Mouse (Mus musculus): ENCODE results near the gene Akap5. TPM values are rescaled to one million over a fixed set of nuclear protein-coding genes. Genes with fewer than 3 reads are reported as not detected.

Akap5 gene
- polyA plus RNA-seq, 1 experiment: 42.3 TPM

GRCm38 (mm10) chr12:76310007-76310406, 14.7 kb upstream of the Akap5 start:
- DNase-seq (ENCODE audit: extremely low spot score in 1 of 2, low spot score in 1 of 2): no peak

- DNase-seq (ENCODE audit: extremely low spot score in 1 of 2, low spot score in 1 of 2): no peak
These were observed 14.1 kb upstream of the Akap5 start for GRCm38 (mm10) chr12:76310633-76311032.

- DNase-seq (ENCODE audit: extremely low spot score in 1 of 2, low spot score in 1 of 2): no peak
These were observed 13.5 kb upstream of the Akap5 start for GRCm38 (mm10) chr12:76311227-76311626.

DNA sequence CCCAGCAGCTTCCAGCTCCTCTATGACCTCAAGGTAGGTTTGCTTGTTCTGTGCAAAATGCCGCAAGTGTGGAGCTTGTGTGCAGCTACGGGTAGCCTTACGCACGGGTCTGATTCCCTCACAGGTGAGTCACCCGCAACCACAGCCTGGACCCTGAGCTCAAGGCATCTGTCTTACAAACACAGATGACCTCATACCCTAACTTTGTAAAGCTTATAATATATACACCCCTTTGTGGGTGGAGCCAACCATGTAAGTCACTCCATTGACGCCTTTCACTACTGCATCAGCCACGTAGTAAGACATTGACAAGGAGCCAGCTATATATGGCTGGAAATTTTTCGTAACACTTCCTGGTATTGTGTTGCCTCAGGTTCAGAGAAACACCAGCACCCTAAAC, 12.7 kb upstream of the Akap5 start:
- DNase-seq (ENCODE audit: extremely low spot score in 1 of 2, low spot score in 1 of 2): no peak

DNA sequence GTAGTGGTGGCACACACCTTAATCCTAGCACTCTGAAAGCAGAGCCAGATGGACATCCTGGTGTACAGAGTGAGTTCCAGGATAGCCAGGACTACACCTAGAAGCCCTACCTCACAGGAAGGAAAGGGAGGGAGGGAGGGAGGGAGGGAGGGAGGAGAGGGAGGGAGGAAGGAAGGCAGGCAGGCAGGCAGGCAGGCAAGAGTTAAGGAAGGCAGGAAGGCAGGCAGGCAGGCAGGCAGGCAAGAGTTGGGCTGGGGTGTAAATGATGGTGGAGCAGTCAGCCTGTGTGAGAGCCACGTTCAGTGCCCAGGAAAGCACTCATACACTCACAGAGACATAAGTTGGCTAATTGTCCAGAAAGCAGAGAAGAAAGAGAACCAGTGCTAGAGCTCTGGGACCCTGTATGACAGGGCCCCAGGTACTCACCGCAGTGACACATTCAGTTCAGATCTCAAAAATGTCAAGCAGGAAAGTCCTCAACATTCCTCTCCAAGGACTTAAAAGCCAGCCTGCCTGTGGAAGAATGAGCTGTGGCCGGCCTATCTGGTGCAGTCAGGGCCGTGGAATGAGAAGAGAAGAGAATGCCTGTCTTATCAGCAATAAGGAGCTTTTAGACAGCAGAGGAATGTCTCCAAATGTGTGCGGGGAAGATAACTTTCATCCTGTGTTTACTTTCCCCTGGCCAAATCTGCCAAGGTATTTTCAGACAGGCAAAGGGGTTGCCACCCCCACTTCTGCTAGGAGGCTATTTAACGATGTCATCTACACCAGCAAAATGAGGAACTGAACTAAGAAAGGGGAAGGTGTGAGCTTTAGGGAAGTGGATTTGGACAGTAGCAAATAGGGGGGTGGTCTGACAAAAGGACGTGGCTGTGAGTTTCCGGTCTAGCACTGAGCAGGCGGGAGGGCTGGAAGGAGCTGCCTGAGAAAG, 6.1 kb upstream of the Akap5 start:
- no peak for DNase-seq (ENCODE audit: extremely low spot score in 1 of 2, low spot score in 1 of 2)

GRCm38 (mm10) chr12:76326437-76327220, 1.9 kb downstream of the Akap5 start:
- peak in 1 of 2 experiments; percentile 73 for DNase-seq (ENCODE audit: extremely low spot score in 1 of 2, low spot score in 1 of 2)

- DNase-seq (ENCODE audit: extremely low spot score in 1 of 2, low spot score in 1 of 2): no peak
These were observed 4.1 kb downstream of the Akap5 start for GRCm38 (mm10) chr12:76328567-76329354.

DNA sequence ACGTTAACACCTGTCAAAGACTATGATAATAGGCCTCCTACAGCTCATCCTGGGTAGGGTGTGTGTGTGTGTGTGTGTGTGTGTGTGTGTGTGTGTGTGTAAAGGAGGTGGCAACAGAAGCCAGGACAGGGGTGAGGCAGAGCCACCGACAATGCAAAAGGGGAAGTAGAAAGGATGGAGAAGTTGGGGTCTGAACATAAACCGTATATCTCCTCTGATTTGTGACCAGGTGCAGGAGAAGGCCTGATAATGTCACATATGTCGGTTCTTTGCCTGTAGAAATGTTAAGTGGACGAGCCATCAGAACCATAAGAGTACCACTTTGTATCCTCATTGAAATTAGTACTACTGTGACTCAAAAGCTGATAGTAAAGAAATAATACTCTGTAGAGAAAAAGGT, 9.0 kb downstream of the Akap5 start:
- DNase-seq (ENCODE audit: extremely low spot score in 1 of 2, low spot score in 1 of 2): no peak

- DNase-seq (ENCODE audit: extremely low spot score in 1 of 2, low spot score in 1 of 2): no peak
These were observed 10.9 kb downstream of the Akap5 start for GRCm38 (mm10) chr12:76335641-76336040.

DNA sequence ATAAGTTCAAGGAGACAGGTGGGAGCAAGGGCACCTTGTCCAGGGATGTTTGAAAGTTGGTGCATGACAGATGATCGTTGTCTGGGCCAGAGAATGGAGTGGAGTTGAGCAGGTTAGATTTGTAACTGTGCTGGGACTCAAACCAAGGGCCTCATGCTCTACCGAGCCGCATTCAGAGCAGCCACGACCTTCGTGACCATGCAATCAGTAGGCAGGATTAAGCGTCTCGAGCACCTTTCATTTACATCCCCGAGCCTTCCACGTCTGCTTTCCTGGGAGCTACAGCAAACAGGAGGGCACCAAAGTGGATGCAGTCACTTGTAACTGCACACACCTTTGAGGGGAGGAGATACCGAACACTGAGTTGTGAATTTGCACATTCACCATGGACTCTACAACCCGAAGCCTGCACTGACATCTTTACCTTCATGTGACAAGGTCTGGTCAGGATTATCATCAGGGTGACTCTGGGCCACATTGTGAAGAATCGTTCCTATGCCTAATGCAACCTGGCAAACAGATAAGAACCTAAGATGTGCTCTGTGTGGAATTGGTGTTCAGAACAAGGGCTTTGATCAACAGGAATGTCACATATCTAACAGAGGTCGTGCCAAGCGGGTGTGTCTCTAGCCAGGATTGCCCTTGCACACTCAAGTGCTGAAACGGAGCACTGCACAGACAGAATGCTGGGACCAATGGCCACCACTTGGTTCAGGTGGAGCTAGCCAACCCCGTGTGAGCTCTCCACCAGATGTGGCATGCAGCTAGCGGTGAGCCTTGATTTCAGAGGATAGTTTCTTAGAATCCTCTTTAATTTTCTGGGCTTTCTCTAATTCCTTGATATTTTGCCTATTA, 11.6 kb downstream of the Akap5 start:
- no peak for DNase-seq (ENCODE audit: extremely low spot score in 1 of 2, low spot score in 1 of 2)

DNA sequence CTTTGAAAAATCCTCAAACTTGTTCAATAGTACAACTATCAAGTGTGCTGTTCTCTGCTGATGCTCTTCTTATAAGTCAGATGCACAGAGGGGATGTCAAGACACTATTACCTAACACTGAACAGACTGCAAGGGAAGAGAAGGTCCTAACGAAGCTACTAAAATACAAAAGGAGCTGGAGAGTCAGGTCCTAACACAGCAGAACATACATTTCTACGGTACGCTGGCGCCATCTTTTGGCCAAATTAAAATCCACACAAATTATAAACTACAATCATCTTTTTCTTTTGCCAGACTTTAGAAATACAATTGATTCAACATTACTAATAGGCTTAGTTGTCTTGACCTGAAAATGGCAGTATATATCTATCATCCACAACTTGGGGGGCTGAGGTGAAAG, 16.4 kb downstream of the Akap5 start:
- peak in 1 of 2 experiments; percentile 90 for DNase-seq (ENCODE audit: extremely low spot score in 1 of 2, low spot score in 1 of 2)

- DNase-seq (ENCODE audit: extremely low spot score in 1 of 2, low spot score in 1 of 2): no peak
These were observed 21.2 kb downstream of the Akap5 start for GRCm38 (mm10) chr12:76345759-76346455.

DNA sequence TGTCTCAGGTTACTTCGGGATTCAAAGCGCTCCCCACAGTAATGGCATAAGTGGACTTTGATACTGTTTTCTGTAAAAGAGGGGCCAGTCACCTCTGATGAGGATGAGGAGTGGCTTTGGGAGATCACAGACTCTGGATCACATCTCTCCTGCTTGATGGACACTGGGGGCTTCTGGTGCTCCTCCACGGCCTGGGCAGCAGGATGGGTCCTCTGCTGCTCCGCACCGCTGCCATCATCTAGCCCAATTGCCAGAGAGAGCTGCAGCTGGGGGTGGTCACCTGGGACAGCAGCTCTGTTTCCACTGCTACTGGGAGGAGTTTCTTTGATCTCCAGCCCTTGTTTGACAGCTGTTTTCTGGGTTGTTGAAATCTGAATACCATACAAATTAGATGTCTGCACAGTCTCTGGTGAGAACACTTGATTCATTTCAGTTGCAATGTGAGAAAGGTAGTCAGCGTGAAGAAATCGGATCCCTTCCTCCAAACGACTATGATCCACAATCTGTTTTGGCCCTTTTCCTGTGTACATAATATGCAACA, 25.1 kb downstream of the Akap5 start:
- no peak for DNase-seq (ENCODE audit: extremely low spot score in 1 of 2, low spot score in 1 of 2)

GRCm38 (mm10) chr12:76360868-76361267, 36.2 kb downstream of the Akap5 start:
- no peak for DNase-seq (ENCODE audit: extremely low spot score in 1 of 2, low spot score in 1 of 2)

GRCm38 (mm10) chr12:76361405-76362302, 37.0 kb downstream of the Akap5 start:
- no peak for DNase-seq (ENCODE audit: extremely low spot score in 1 of 2, low spot score in 1 of 2)

- DNase-seq (ENCODE audit: extremely low spot score in 1 of 2, low spot score in 1 of 2): no peak
These were observed 37.6 kb downstream of the Akap5 start for GRCm38 (mm10) chr12:76362303-76362676.

GRCm38 (mm10) chr12:76366276-76366675, 41.6 kb downstream of the Akap5 start:
- DNase-seq (ENCODE audit: extremely low spot score in 1 of 2, low spot score in 1 of 2): no peak
